Mouse (Mus musculus): ENCODE measurements around the gene Ttc13. TPM values are rescaled to one million over a fixed set of nuclear protein-coding genes. Genes with fewer than 3 reads are reported as not detected.

Ttc13 gene
- total and polyA plus RNA-seq, 3 experiments = 34.0 to 39.1 TPM; not detected in 1

DNA sequence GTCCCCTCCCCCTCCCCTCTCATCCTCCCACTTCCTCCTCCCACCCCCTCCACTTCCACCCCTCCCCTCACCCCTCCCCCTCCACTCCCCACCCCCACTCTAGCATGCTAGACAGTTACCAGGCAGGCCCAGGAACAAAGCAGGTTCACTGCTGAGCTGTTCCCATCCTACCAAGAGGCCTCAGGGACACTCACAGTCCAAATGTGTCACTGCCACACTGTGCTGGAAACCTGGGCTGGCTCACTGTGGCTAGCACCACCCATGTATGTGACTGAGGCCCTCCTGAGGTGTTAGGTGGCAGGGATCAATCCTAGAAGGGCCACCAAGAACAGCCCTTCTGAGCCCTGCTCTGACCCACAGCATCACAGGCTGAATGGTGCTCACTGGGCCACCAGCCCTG, 73.5 kb downstream of the Ttc13 start:
- Histone ChIP-seq H3K27me3 (ENCODE audit: control insufficient read depth in 1 of 2, insufficient read depth in 2 of 2, low read length in 2 of 2) (no peaks in the 10 kb centered on the region), H3K9me3 (replicated peaks; ENCODE audit: insufficient read depth, low read length) (no peaks in the 10 kb centered on the region), H3K79me2 (ENCODE audit: control insufficient read depth, insufficient read depth, low read length, poor library complexity) (no peaks in the 10 kb centered on the region), H3K4me3 (ENCODE audit: control insufficient read depth in 1 of 2, insufficient read depth in 1 of 2, low read depth in 2 of 2, low read length in 2 of 2) (no peak overlapping the region), H3K4me1 (ENCODE audit: control insufficient read depth in 1 of 2, insufficient read depth in 2 of 2, low read length in 2 of 2) (no peaks in the 10 kb centered on the region), H3K9ac (ENCODE audit: control insufficient read depth, low read depth, low read length, poor library complexity, severe bottlenecking) (no peak overlapping the region), H3K36me3 (ENCODE audit: control insufficient read depth in 1 of 2, insufficient read depth in 2 of 2, low read length in 2 of 2) (no peaks in the 10 kb centered on the region), H3K27ac (ENCODE audit: control insufficient read depth, low read depth, low read length) (no peak overlapping the region)
- TF ChIP-seq USF1 (IDR thresholded peaks at IDR 0.05; ENCODE audit: low read depth, low read length) (no peak), MEF2A (IDR thresholded peaks at IDR 0.05; ENCODE audit: extremely low read depth, insufficient replicate concordance, low read depth, low read length, poor library complexity, severe bottlenecking) (no peak), ZKSCAN1 (IDR thresholded peaks at IDR 0.05; ENCODE audit: low read depth, low read length) (no peak), GATA1 (IDR thresholded peaks at IDR 0.05; ENCODE audit: low read depth, low read length) (no peak), MYB (IDR thresholded peaks at IDR 0.05; ENCODE audit: low read depth, low read length) (no peak), CHD2 (IDR thresholded peaks at IDR 0.05; ENCODE audit: low read length) (no peak), TBP (IDR thresholded peaks at IDR 0.05; ENCODE audit: low read depth, low read length) (no peak), MXI1 (IDR thresholded peaks at IDR 0.05; ENCODE audit: low read depth, low read length) (no peak), JUND (IDR thresholded peaks at IDR 0.05; ENCODE audit: low read depth, low read length) (no peak), TCF12 (IDR thresholded peaks at IDR 0.05; ENCODE audit: low read depth, low read length) (no peak), POLR2A (IDR thresholded peaks at IDR 0.05; ENCODE audit: control insufficient read depth in 1 of 2, insufficient read depth in 1 of 2, low read depth in 1 of 2, low read length in 2 of 2, poor library complexity in 1 of 2) (no peak), RAD21 (IDR thresholded peaks at IDR 0.05; ENCODE audit: low read depth, low read length) (no peak), CTCF (IDR thresholded peaks at IDR 0.05 in 2 of 3, conservative IDR thresholded peaks at IDR 0.05 in 1 of 3; ENCODE audit: control insufficient read depth in 1 of 3, insufficient read depth in 1 of 3, low read depth in 2 of 3, low read length in 3 of 3, poor library complexity in 1 of 3, severe bottlenecking in 1 of 3) (no peak), ZNF384 (IDR thresholded peaks at IDR 0.05; ENCODE audit: low read depth, low read length) (no peak), UBTF (IDR thresholded peaks at IDR 0.05; ENCODE audit: borderline replicate concordance, insufficient read depth, low read depth, low read length) (no peak)
- no peak for DNase-seq (ENCODE audit: low read depth, low spot score)

DNA sequence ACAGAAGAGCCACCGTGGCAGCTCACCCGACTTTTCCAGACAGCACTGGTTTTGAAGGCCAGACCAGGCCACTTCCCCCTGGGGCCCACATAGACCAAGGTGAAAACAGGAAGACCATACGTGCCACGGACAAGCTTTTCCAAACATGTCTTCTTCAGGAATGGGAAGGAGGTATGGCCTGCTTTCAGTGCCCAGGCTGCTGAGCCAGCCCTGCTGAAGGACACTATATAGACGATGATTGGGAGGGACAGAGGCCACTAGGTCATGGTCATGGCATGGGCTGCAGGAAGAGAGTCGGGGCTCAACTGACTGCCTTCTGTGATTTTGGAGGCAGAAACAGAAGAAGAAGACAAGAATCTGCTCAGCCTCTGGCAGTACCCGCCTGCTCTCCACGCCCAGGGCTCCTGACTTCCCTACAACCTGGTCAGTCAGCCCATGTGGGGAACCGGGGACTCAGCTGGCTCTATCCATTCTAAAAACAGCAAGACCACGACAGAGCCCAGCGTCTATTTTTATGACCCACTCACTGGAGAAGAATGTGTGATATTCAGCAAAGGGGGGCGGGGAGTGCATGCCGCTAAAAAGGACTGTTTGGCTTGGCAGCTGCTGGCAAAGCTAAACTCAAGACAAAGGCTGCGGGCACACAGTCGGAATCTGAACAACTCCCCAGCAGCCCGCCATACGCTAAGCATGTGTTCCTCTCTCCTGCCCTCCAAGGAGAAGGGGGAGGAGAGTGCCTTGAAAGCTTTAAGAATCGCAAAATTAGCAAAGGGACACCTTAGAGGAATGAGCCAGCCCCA, 78.0 kb downstream of the Ttc13 start:
- Histone ChIP-seq H3K4me3 (ENCODE audit: control insufficient read depth in 1 of 2, insufficient read depth in 1 of 2, low read depth in 2 of 2, low read length in 2 of 2) (no peak overlapping the region), H3K27me3 (ENCODE audit: control insufficient read depth in 1 of 2, insufficient read depth in 2 of 2, low read length in 2 of 2) (no peaks in the 10 kb centered on the region), H3K4me1 (ENCODE audit: control insufficient read depth in 1 of 2, insufficient read depth in 2 of 2, low read length in 2 of 2) (no peaks in the 10 kb centered on the region), H3K9ac (ENCODE audit: control insufficient read depth, low read depth, low read length, poor library complexity, severe bottlenecking) (no peak overlapping the region), H3K9me3 (replicated peaks; ENCODE audit: insufficient read depth, low read length) (no peaks in the 10 kb centered on the region), H3K36me3 (ENCODE audit: control insufficient read depth in 1 of 2, insufficient read depth in 2 of 2, low read length in 2 of 2) (no peaks in the 10 kb centered on the region), H3K27ac (ENCODE audit: control insufficient read depth, low read depth, low read length) (no peak overlapping the region), H3K79me2 (ENCODE audit: control insufficient read depth, insufficient read depth, low read length, poor library complexity) (no peaks in the 10 kb centered on the region)
- TF ChIP-seq ZMIZ1 (IDR thresholded peaks at IDR 0.05; ENCODE audit: low read depth, low read length) = no peak
- TF ChIP-seq SIN3A (IDR thresholded peaks at IDR 0.05; ENCODE audit: low read length) = no peak
- TF ChIP-seq ELF1 (IDR thresholded peaks at IDR 0.05; ENCODE audit: low read depth, low read length) = no peak
- TF ChIP-seq HCFC1 (IDR thresholded peaks at IDR 0.05; ENCODE audit: low read depth, low read length) = no peak
- TF ChIP-seq MXI1 (IDR thresholded peaks at IDR 0.05; ENCODE audit: low read depth, low read length) = no peak
- no peak for TF ChIP-seq E2F4 (IDR thresholded peaks at IDR 0.05; ENCODE audit: borderline replicate concordance, low read depth, low read length)
- no peak for TF ChIP-seq ZKSCAN1 (IDR thresholded peaks at IDR 0.05; ENCODE audit: low read depth, low read length)
- no peak for TF ChIP-seq POLR2AphosphoS2 (IDR thresholded peaks at IDR 0.05; ENCODE audit: low read length)
- TF ChIP-seq ZNF384 (IDR thresholded peaks at IDR 0.05; ENCODE audit: low read depth, low read length) = no peak
- TF ChIP-seq RCOR1 (IDR thresholded peaks at IDR 0.05; ENCODE audit: low read depth, low read length) = no peak
- TF ChIP-seq CTCF (IDR thresholded peaks at IDR 0.05 in 2 of 3, conservative IDR thresholded peaks at IDR 0.05 in 1 of 3; ENCODE audit: control insufficient read depth in 1 of 3, insufficient read depth in 1 of 3, low read depth in 2 of 3, low read length in 3 of 3, poor library complexity in 1 of 3, severe bottlenecking in 1 of 3) = no peak
- TF ChIP-seq JUND (IDR thresholded peaks at IDR 0.05; ENCODE audit: low read depth, low read length) = no peak
- no peak for TF ChIP-seq CHD2 (IDR thresholded peaks at IDR 0.05; ENCODE audit: low read length)
- no peak for TF ChIP-seq ZC3H11A (IDR thresholded peaks at IDR 0.05; ENCODE audit: low read depth, low read length)
- TF ChIP-seq KAT2A (conservative IDR thresholded peaks at IDR 0.05; ENCODE audit: low read depth, low read length) = no peak
- TF ChIP-seq TAL1 (IDR thresholded peaks at IDR 0.05; ENCODE audit: low read length) = no peak
- TF ChIP-seq POLR2AphosphoS5 (IDR thresholded peaks at IDR 0.05; ENCODE audit: borderline replicate concordance, low read depth, low read length) = no peak
- no peak for TF ChIP-seq TBP (IDR thresholded peaks at IDR 0.05; ENCODE audit: low read depth, low read length)
- TF ChIP-seq TCF12 (IDR thresholded peaks at IDR 0.05; ENCODE audit: low read depth, low read length) = no peak
- TF ChIP-seq CHD1 (IDR thresholded peaks at IDR 0.05; ENCODE audit: low read depth, low read length) = no peak
- no peak for DNase-seq (ENCODE audit: low read depth, low spot score)
